ENCODE assay signal across 26 mouse cellular contexts in genomic region chr12:108448396-108448795, GRCm38 (mm10).
"Had no signal": no experiment of that assay in that cellular context is flagged by ENCODE, and none has a peak within 500 bp of the region (broad histone marks: within the 10 kb centered on the region; RNA-seq: fewer than 3 reads in every experiment).

No protein-coding gene starts in this region.

- H3K27ac ChIP-seq: heart, adult 2 months; heart, embryonic 13.5 days; heart, embryonic 15.5 days; hindbrain, embryonic 13.5 days; hindbrain, embryonic 15.5 days; hindbrain, postnatal 0 days; intestine, embryonic 15.5 days; layer of hippocampus, adult 2 months; left cerebral cortex, adult 2 months; limb, embryonic 10.5 days; limb, embryonic 12.5 days had no signal

- ATAC-seq: hindbrain, postnatal 0 days; inflammation-experienced regulatory T-cells, adult 6 months; intestine, embryonic 15.5 days; intestine, postnatal 0 days had no signal

- H3K9ac ChIP-seq: heart, embryonic 13.5 days; heart, embryonic 15.5 days; hindbrain, embryonic 13.5 days; hindbrain, embryonic 15.5 days; intestine, embryonic 15.5 days; limb, embryonic 12.5 days; liver, embryonic 13.5 days had no signal

- DNase-seq: gastrocnemius, postnatal 14 days; gastrocnemius, postnatal 36 days; heart, adult 11 months; heart, adult 2 months; heart, postnatal 14 days; kidney, adult 18-20 months; kidney, adult 8-10 months; kidney, postnatal 10 days; kidney, postnatal 25 days; kidney, postnatal 4 days; liver; liver, embryonic 13.5 days had no signal

- H3K4me2 ChIP-seq: heart, embryonic 11.5 days; heart, embryonic 13.5 days; heart, embryonic 15.5 days; hindbrain, embryonic 13.5 days; hindbrain, embryonic 15.5 days; intestine, embryonic 15.5 days; limb, embryonic 12.5 days; liver, embryonic 11.5 days; liver, embryonic 13.5 days had no signal

- H3K4me1 ChIP-seq: liver, embryonic 13.5 days had no signal

- H3K27me3 ChIP-seq: heart, embryonic 13.5 days; heart, embryonic 15.5 days; hindbrain, embryonic 13.5 days; hindbrain, embryonic 15.5 days; intestine, embryonic 15.5 days; limb, embryonic 12.5 days had no signal

- H3K9me3 ChIP-seq: heart, embryonic 13.5 days; heart, embryonic 15.5 days; hindbrain, embryonic 13.5 days; hindbrain, embryonic 15.5 days; intestine, embryonic 15.5 days; limb, embryonic 10.5 days; limb, embryonic 12.5 days; liver, embryonic 13.5 days had no signal

- H3K36me3 ChIP-seq: heart, embryonic 13.5 days; heart, embryonic 15.5 days; hindbrain, embryonic 13.5 days; hindbrain, embryonic 15.5 days; intestine, embryonic 15.5 days; limb, embryonic 10.5 days; limb, embryonic 12.5 days; liver, embryonic 13.5 days had no signal

- H3K4me3 ChIP-seq: heart, adult 2 months; heart, embryonic 13.5 days; heart, embryonic 15.5 days; hindbrain, embryonic 13.5 days; hindbrain, embryonic 15.5 days; intestine, embryonic 15.5 days; layer of hippocampus, adult 2 months; left cerebral cortex, adult 2 months; limb, embryonic 10.5 days; limb, embryonic 12.5 days; liver, embryonic 13.5 days had no signal
